Mouse (Mus musculus) R1 (cell line): ENCODE data around the gene Dars2.

Source experiments
- DNase-seq: peaks from one replicate; pipeline ENCODE4 v3.0.0-alpha.2; 2018; ENCODE audit warnings: low read depth, low spot score

The Dars2 gene

GRCm38 (mm10) chr1:161070352-161071271, at the start of gene Dars2, which contains the start of gene Cenpl:
Gene Dars2, minus strand, starts transcription at chr1:161070658.
Gene Cenpl, plus strand, starts transcription at chr1:161070713.
- DNase-seq, result peak; percentile 99

- no peak for DNase-seq
These were observed 44.1 kb upstream of the Dars2 start for GRCm38 (mm10) chr1:161114591-161114990.

DNA sequence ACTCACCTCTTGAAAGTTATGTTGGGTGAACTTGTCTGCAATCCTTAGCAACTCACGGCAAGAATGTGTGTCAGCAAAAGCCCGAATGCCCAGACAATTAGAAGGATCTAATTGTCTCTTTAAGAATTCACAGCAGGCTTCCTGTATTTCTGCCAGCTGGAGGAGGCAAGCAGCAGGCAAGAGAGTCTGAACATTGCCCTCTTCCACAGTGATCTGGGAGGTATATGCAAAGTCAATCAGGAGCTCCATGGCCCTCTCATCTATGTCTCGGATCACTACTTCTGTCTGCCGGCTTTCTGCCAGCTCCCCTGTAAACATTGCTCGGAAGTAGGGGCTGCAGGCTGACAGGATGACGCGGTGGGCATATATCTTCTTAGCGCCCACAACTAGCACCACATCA, 38.8 kb upstream of the Dars2 start:
- DNase-seq, result peak; percentile 35

GRCm38 (mm10) chr1:161103842-161104241, 33.4 kb upstream of the Dars2 start:
- DNase-seq, result no peak

DNA sequence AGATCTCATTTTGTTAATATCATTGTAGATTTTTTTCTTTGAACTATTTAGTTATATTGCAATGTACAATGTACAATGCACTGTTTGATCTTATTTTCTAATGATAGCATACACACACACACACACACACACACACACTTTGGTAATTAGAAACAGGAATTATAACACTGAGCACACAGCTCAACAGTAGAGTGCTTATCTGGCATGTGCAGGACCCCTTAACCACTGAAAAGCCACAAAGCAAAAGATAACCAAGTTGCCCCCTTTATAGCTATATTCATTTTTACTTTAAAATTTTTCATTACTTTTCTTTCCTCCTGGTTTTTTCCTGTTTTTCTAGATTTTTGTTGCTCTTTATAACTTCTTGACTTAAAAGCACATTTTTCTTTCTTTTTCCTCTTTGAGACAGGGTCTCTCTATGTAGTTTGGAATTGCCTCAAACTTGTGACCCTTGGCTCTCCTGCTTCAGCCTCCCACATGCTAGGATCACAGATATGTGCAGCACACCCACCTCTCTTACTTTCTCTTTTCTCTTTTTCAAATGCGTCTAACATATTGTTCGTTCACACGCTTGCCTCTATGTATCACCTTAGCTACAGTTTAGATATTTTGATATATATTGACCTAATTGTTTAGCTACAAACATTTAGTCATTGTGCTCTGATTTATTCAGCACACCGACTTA, 29.4 kb upstream of the Dars2 start:
- no peak for DNase-seq

GRCm38 (mm10) chr1:161077243-161077642, 6.8 kb upstream of the Dars2 start:
- DNase-seq, result no peak

DNA sequence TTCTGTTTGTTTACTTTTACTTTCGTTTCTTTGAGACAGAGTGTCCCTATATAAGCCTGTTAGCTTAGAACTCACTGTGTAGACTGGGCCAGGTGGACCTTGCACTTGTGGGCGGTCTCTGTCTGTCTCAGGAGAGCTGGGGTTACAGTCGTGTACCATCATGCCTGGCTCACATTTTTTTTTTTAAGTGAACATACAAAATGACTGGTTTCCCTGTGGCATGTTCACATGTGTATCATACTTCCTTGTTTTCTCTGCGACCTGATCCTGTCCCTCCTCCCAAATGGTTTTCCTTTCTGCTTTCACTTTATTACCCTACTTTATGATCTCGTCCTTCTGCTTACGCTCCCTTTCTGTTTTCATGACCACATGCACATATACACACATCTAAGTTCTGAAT, 5.8 kb upstream of the Dars2 start:
- no peak for DNase-seq

- DNase-seq, result no peak
These were observed 788 bp upstream of the Dars2 start for GRCm38 (mm10) chr1:161071272-161071620.

GRCm38 (mm10) chr1:161063351-161063750, 7.1 kb downstream of the Dars2 start:
- DNase-seq, result no peak

DNA sequence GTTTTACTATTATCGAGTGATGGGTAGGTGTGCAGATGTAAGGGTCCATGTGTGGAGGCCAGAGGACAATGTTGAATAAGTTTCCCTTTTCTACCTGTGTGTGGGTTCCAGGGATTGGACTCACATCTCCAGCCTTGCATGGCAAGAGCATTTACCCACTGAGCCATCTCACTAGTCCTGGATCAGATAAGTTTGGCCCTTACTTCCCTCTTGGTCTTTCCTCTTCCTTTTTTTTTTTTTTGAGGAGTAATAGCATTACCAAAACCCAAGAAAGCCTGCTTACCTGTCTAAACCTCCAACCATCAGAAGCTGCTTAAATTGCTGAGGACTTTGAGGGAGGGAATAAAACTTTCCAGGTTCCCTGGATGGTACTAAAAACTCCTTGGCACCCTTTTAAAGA, 13.3 kb downstream of the Dars2 start:
- DNase-seq, result no peak

DNA sequence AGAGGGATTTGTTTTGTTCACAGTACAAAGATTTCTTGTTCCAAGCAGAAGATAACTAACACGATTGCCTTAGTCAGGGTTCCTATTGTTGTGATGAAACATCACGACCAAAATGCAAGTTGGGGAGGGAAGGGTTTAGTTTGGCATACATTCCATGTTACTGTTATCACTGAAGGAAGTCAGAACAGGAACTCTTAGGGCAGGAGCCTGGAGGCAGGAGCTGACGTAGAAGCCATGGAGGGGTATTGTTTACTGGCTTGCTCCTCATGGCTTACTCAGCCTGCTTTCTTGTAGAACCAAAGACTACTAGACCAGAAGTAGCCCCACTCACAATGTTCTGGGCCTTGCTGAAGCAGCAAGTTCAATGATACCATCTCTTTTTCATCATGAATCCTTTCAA, 23.5 kb downstream of the Dars2 start:
- DNase-seq, result no peak

DNA sequence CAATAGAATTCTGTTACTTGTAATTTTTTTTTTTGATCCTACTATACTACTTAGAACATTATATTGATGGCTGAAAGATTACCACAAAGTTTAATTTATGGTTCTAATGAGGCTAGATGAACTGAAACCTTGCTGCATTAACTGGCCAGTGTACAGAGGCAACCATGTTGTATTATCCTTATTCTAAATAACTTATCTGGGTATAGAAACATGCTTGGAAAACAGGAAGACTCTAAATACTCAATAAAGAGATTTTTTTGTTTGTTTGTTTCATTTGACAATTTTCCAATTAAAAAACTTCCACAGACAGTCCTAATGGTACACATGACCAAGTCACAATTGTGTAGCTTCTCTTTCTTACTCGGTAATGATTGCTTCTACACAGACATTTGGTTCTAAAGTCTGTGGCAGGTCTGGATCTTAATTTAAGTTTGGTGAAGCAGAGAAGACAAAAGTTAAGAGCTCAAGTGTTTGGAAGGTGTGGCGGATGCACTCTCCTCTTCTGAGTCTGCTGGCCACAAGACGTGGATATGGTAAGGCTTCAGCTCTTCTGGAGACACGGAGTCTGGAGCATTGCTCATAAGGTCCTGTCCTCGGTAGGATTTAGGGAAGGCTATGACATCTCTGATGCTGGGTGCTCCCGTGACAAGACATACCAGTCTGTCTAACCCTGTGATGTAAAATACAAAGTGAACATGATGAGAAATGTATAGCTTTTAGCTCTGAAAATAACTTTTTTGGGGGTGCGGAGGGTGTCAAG, 29.0 kb downstream of the Dars2 start:
- peak; percentile 48 for DNase-seq

- DNase-seq, result peak; percentile 81
These were observed 29.6 kb downstream of the Dars2 start for GRCm38 (mm10) chr1:161040855-161041254.

DNA sequence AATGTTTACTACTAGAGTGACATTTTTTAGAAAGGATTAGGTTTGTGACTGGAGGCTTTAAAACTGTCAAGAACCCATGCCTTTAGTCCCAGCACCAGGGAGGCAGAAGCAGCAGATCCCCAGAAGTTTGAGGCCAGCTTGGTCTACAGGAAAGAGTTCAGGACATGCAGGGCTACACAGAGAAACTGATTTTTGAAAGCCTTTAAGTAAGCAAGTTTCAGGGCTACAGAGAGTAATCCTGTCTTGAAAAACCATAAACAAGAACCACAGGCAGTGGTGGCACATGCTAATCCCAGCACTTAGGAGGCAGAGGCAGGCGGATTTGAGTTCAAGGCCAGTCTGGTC, 30.1 kb downstream of the Dars2 start:
- peak; percentile 82 for DNase-seq

DNA sequence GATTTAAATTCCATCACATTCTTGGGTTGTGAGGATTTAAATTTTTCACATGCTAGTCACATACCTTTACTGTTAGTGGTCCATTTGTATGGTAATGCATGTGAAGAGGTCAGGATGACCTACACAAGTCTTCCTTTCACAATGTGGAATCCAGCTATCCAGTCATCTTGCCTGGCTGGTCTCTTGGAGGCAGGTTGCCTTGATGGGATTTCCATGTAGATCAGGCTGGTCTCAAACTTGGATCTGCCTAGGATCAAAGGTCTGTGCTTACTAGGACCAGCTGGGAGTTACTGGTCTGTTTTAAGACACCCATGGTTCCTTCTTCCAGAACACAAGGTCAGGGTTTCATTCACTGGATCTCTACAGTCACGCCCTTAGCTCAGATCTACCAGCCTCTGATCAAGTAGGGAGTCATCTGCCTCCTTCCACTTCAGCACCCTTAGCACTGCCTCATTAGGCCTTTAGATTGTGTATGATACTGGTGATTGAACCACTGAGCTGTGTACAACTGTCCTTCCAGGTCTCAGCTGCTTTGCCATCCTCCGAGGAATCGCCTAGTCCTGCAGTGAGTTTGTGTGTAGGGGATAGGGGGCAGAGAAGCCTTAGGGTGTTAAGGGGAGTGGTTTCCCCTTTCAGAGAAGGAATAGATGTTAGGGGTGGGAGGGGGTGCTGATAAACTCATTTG, 30.6 kb downstream of the Dars2 start:
- peak; percentile 89 for DNase-seq

DNA sequence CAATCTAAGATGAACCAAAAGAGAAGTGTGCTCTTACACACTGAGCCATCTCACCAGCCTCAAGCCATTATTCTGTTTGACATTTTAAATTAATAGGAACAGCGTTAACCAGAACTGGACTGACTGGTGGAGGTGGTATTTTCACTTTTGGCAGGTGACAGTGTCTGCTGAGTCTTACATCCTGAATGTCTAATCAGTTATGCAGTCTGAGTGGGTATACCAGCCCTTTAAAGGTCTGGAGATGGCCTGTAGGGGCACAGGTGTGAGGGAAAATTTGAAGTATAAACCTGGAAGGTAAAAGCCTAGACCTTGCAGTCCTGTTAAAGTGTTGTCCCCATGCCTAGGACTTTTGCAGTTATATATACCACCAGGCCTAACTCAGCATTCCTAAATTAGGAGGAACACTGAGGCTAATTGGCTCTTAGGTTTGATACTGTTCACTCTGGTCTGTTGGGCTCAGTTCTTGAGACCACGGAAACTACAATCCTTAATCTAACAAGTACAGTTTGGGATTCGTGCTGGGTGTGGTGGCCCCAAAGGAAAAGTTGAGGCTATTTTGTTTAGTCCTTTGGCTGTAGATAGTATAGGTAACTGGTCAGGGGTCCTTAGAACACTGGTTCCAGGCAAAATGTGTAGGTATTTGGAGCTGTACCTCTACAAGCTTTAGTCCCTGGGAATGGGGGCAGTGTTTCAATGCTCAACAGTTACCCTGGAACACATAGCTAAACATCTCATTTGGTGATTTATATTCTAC, 31.3 kb downstream of the Dars2 start:
- peak; percentile 43 for DNase-seq

- DNase-seq, result peak; percentile 18
These were observed 32.5 kb downstream of the Dars2 start for GRCm38 (mm10) chr1:161038004-161038403.

GRCm38 (mm10) chr1:161037599-161037998, 32.9 kb downstream of the Dars2 start:
- no peak for DNase-seq

- peak; percentile 19 for DNase-seq
These were observed 33.4 kb downstream of the Dars2 start for GRCm38 (mm10) chr1:161037026-161037425.

DNA sequence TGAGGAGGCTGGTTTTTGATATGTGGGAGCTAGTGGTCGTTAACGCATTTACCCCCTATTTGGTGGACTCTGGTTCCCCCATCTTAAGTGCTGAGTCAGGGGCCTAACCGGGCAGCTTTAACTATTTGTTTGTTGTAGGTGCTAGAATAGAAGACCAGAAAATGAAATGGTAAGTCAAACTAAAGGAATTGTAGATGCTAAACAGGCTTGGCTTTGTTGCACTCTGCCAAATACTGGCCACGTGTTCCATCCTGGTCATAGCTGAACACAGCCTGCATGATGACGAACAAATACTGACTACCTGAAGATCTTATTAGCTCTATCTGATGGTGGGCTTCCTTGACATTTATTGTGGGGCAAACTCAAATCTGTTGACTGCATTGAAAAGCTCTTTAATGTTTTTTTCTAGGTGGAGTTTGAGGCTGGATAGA, 34.0 kb downstream of the Dars2 start:
- DNase-seq, result peak; percentile 54
